Mouse (Mus musculus): Measurements from ENCODE around the gene Wdr24.
"Not testable (repeated sequence)": the region's sequence is repeated elsewhere in the genome, so short reads cannot be mapped to it uniquely, and the experiment has no call there.

The Wdr24 gene

DNA sequence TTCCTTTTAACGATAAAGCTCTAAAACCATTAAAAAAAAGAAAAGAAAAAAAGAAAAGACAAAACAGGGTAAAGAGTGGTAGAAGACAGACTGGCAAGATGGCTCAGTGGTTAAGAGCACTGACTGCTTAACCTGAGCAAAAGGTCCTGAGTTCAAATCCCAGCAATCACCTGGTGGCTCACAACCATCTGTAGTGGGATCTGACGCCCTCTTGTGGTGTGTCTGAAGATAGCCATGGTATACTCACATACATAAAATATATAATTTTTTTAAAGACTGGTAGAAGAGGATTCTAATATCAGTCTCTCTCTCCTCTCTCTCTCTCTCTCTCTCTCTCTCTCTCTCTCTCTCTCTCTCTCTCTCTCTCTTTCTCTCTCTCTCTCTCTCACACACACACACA, 16.0 kb upstream of the Wdr24 start:
- not testable (repeated sequence) for DNase-seq (ENCODE audit: low spot score in 2 of 2)

DNA sequence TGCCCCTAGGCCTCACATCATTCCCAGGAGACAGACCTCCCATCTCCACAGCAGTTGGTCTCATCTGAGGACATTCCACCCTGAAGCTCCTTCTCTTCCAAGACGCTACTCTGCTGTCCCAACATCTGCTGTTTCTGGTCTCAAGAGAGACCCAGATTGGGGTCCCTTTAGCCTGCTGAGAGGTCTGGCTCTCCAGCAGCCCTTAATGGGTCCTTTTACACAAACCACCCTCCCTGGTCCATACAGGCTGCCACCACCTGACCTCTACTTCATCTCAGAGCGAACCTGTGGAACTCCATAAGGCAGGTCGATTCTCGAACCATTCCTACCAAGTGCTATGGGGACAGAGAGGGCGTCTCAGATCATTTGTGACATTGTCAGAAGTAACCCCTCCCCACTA, 15.4 kb upstream of the Wdr24 start:
- no peak for DNase-seq (ENCODE audit: low spot score in 2 of 2)

DNA sequence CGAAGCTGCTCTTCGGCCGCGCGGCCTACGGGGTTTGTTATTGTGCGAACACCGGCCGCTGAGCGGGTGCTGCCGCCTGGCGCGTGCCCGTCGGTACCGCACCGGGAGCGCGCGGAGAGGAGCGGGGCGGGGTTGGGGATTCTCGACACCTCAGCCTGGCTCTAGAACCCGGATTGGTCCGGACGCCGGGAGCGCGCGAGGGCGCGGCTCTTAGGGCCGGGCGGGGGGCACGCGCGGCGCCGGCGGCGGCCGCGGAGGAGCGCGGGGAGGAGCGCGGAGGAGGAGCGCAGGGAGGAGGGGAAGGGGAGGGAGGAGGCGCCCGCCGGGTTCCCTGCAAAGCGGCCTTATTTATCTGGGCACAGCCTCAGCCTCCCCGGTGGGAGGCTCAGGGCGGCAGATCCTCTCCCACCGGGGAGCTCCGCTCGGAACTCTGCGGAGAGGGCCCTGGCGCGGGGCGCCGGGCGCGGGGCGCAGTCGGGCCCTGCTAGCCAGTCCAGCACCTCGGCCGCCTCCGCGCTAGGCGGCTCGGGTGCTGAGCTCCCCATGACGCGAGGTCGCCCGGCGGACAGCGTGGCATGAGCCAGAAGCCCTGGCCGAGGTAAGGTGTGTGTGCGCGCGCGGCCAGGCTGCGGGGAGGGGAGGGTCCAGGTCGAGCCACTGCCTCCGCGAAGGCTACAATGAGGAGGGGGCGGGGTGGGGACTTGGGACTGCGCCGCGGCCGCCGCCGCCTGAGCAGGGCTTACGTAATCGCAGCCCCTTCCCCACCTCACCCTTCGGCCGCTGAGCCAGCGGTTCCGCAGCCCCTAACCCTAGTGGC, 14.4 kb upstream of the Wdr24 start, which contains the start of gene Fbxl16:
Fbxl16 (plus strand) TSS at position 297 of the 817 bp plus-strand sequence.
- DNase-seq (ENCODE audit: low spot score in 2 of 2) = no peak

DNA sequence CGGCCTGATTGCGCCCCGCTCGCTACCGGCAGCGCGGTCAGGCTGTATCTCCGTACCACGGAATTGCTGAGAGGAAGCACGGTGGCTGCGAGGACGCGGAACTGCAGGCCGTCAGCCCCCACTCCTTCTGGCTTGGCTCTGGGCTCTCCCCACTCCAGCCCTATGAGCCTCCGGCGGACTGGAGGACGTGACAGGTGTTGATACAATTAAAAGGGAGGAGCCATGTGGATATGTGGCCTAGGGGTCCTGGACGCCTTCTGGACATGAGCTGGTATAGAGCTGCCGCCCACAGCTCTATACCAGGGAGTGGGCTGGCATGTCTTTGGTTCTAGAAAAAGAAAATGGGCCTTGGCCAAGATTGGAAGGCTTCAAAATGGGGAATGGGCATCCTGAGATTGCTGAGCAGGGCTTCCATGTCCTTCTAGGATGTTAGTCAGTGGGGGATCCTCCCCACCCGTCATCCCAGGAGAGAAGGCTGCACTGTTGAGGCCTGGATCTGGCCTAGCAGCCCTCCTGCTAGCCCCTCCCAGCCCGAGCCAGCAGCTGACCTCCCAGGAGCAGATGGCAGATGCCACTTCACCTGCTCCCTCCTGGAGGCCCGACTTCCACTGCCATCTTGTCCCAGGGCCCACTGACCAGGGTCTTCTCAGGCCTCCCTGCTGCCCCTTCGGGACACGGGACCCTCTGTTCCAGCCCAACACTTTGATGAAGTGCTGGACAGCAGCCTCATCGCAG, 13.7 kb upstream of the Wdr24 start:
- no peak for DNase-seq (ENCODE audit: low spot score in 2 of 2)

DNA sequence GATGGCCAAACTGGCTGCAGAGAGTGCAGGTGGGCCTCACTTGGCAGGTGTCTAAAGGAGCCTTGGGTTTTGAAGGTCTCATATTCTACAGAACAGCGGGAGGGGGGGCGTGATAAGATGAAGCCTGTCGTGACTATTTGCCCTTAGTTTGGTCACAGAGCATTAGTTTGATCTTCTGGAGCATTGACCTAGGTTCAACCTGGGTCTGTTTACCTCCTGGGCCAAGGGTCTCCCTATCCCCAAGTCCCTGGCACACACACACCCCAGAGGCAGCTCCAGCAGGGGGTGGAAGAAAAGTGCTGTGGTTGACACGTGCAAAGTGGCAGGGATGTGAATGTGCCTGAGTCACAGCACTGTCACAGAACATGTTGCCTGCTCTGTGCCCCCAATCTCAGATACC, 12.5 kb upstream of the Wdr24 start:
- no peak for DNase-seq (ENCODE audit: low spot score in 2 of 2)

DNA sequence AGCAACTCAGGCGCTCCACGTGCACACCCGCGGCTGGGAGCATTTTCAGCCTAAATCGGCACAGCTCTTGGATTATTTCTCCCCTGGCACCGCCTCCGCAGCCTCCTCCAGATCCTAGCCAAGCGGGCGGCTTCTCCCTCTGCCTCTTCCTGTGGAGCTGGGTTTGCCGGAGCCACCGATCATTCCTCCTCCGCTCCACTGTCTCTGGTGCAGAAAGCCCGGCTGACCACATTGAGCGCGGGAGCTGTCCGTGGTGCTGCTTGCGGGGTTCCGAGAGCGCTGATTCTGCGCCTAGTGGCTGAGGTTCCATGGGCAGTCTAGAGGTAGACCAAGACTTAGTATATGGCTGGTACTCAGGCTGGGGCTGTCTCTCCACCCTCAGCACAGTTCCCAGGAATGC, 10.0 kb upstream of the Wdr24 start:
- peak; percentile 60 to 90 for DNase-seq (ENCODE audit: low spot score in 2 of 2)

DNA sequence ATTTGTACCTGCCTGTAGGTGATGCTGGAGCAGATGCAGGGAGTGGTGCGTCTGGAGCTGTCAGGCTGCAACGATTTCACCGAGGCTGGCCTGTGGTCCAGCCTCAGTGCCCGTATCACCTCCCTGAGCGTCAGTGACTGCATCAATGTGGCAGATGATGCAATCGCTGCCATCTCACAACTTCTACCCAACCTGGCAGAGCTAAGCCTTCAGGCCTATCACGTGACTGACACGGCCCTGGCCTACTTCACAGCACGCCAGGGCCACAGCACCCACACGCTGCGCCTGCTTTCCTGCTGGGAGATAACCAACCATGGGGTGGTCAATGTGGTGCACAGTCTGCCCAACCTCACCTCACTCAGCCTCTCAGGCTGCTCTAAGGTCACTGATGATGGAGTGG, 5.8 kb upstream of the Wdr24 start:
- DNase-seq (ENCODE audit: low spot score in 2 of 2) = no peak

DNA sequence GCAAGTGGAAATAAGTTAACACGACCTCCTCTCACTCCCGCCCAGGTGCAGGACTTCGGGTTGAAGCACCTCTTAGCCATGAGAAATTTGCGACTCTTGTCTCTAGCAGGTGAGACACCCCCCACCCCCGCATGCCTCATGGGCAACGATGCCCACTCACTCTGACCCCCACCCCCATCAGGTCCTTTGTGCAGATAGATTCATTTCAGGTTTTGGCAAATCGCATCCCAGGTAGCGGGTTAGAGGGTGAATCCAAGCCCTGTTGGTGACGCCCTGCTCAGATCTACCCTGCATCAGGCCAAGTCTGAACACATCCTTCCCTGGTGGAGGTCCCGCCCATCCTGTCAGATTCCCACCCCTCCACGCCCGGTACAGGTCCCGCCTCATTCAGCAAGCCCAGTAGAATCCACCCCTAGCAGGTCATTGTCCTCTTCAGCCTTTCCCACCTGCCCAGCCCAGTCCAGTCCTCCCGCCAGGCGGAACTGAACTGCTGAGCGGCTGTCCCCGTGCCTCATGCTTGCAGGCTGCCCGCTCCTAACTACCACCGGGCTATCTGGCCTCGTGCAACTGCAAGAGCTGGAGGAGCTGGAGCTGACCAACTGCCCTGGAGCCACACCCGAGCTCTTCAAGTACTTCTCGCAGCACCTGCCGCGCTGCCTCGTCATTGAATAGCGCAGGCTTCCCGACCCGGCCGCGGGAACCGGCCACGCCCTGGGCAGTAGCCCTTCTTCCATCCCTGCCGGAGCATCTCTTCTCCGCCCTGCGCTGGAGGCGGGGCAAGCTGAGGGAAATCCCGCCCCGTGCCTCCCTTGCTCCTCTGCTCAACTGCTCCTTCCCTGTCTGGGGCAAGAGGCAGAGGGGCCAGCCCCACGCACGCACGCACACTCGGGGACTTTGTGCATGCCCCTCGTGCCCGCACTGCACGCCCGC, 4.3 kb upstream of the Wdr24 start:
- no peak for DNase-seq (ENCODE audit: low spot score in 2 of 2)

DNA sequence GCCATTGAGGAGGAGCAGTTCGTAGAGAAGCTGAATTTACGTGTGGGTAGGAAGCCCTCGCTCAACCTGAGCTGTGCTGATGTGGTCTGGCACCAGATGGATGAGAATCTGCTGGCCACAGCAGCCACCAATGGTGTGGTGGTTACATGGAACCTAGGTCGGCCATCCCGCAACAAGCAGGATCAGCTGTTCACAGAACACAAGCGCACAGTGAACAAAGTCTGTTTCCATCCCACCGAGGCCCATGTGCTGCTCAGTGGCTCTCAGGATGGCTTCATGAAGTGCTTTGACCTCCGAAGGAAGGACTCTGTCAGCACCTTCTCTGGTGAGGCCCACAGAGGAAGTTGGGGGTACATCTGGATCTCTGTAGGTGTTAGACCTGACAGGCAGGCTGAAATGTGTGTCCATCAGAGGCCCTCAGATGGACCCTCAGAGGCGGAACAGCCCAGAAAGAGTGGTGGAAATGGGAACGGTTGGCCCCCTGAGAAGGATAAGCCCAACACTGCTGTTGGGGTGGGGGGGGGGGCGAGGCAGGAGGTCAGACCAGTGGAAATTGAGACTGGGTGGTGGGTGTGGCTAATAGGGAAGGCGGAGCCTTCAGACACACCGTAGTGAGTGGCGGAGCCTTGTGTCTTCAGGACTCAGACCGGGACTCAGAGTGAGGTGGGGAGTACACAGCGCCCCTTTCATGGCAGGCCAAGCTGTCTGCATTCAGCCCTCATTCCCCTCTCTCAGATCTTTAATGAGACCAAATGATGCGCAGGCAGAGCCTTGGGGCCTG, 1.1 kb downstream of the Wdr24 start:
- peak in 1 of 2 experiments; percentile 22 for DNase-seq (ENCODE audit: low spot score in 2 of 2)

DNA sequence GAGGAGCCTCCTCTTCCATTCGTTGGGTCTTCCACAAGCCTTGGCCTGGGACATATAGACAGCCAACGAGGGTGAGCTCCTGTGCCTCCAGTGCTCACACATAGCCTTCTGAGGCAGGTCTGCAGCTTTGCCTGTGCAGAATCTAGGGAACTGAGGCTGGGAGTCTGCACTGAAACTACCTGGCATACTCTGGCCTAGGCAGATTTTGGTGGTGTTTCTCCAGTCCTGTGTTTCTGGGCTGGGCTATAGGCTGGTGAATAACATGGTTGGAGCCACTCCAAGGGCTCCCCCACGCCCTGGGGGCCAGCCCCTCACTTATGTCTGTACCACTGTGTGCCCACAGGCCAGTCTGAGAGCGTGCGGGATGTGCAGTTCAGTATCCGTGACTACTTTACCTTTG, 1.9 kb downstream of the Wdr24 start:
- no peak for DNase-seq (ENCODE audit: low spot score in 2 of 2)

DNA sequence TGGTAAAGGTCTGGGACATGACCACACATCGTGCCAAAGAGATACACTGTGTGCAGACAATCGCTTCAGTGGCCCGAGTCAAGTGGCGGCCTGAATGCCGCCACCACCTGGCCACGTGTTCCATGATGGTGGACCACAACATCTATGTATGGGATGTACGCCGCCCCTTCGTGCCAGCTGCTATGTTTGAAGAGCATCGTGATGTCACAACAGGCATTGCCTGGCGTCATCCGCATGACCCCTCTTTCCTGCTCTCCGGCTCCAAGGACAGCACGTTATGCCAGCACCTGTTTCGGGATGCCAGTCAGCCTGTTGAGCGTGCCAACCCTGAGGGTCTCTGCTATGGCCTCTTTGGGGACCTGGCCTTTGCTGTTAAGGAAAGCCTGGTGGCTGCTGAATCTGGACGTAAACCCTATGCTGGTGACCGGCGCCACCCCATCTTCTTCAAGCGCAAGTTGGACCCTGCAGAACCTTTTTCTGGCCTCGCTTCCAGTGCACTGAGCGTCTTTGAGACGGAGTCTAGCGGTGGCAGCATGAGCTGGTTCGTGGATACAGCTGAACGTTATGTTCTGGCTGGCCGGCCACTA, 2.6 kb downstream of the Wdr24 start:
- DNase-seq (ENCODE audit: low spot score in 2 of 2) = no peak

DNA sequence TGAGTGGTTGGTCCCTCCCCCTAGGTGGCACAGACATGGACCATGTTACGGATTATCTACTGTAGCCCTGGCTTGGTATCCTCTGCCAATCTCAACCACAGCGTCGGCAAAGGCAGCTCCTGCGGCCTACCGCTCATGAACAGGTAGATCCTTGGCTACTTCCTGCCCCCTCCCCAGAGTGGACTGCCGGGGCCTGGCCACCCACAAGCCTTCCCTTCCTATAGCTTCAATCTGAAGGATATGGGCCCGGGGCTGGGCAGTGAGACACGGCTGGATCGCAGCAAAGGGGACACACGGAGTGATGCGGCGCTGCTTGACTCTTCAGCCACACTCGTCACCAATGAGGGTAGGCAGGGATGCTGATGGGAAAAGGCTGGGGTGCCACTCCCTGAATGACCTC, 3.6 kb downstream of the Wdr24 start:
- DNase-seq (ENCODE audit: low spot score in 2 of 2) = no peak

DNA sequence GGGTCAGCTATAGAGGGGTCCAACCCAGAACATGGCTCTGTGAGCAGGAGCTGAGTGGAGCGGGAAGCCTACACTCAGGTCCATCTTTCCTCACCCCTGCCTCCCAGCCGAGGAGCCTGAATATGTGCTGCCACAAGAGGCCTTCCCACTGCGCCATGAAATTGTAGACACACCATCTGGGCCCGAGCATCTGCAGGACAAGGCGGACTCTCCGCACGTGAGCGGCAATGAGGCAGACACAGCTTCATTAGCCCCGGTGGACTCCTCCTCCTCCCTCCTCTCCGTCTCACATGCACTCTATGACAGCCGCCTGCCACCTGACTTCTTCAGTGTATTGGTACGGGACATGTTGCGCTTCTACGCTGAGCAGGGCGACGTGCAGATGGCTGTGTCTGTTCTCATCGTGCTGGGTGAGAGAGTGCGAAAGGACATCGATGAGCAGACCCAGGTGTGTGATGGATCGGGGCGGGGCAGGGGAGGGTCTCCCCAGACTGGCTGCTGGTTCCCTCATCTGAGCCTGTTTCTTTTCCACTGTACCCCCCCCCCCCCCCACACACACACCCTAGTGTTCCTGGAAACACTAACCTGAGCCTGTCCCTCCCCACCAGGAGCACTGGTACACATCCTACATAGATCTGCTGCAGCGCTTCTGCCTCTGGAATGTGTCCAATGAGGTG, 4.3 kb downstream of the Wdr24 start:
- DNase-seq (ENCODE audit: low spot score in 2 of 2) = no peak

DNA sequence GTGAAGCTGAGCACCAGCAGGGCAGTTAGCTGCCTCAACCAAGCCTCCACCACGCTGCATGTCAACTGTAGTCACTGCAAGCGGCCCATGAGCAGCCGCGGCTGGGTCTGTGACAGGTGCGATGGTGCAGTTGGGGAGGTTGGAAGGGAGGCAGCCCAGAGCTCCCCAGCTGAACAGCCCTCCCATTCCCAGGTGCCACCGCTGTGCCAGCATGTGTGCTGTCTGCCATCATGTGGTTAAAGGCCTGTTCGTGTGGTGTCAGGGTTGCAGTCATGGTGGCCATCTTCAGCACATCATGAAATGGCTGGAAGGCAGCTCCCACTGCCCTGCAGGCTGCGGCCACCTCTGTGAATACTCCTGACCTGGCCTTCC, 4.8 kb downstream of the Wdr24 start:
- no peak for DNase-seq (ENCODE audit: low spot score in 2 of 2)

DNA sequence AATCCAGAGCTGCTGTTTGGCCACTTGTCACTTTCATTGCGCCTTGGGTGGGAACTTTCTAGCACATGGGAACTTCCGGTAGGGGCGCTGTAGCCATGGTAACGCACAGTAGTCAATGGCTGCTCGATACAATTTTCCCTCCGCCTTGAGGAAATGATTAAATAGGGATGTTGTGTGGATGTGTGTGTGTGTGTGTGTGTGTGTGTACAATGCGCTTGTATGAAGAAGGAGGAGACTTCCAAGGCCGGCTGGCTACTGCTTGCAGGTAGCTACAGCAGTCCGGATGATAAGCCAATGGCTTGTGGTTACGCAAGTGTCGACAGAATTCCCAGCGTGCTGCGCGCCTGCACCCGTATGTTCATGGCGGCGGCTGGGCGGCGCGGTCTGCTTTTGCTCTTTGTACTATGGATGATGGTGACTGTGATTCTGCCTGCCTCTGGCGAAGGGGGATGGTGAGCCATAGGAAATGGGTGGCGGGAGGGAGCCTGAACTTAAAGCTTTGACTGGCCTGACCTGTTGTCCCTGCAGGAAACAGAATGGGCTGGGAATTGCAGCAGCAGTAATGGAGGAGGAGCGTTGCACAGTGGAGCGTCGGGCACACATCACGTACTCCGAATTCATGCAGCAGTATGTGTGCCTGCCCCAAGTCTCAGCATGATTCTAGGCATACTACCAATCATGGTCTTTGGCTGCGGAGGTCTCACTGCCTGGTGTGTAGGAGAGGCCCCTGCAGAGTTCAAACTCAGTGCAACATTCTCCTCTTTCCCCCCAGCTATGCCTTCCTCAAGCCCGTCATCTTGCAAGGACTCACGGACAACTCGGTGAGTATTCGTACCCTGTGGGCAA, 5.5 kb downstream of the Wdr24 start, which contains the start of gene Jmjd8:
Jmjd8 (plus strand) TSS at position 156 of the 846 bp plus-strand sequence.
- DNase-seq (ENCODE audit: low spot score in 2 of 2) = peak; percentile 61 to 78

DNA sequence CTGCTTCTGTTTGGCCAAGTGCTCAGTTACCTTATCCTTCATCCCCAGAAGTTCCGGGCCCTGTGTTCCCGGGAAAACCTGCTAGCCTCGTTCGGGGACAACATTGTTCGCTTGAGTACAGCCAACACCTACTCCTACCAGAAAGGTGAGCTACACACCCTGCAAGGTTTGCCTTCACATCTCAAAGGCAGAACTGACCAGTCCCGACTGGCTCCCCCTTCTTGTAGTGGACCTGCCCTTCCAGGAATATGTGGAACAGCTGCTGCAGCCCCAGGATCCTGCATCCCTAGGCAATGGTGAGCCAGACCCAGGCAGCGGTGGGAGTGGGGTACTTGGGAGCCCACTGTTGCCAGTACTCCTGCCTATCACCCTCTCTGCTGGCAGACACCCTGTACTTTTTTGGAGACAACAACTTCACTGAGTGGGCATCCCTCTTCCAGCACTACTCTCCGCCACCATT, 6.2 kb downstream of the Wdr24 start:
- no peak for DNase-seq (ENCODE audit: low spot score in 2 of 2)

DNA sequence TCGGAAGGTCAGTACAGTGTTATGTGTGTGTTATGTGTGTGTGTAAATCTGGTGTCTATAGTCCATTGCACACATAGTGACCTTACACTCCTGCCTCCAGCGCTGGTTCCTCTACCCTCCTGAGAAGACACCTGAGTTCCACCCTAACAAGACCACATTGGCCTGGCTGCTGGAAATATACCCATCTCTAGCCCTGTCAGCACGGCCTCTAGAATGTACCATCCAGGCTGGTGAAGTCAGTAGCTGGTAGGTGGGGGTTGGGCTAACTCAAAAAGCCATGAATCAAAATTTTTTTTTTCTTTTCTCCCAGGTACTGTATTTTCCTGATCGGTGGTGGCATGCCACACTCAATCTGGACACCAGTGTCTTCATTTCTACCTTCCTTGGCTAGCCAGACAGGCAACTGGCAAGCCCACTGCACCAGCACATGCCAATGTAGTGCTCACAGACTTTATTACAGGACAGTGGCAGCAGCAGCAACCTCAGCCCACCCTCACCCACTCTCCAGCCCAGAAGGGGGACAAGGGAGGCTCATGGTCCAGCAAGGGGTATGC, 6.8 kb downstream of the Wdr24 start:
- DNase-seq (ENCODE audit: low spot score in 2 of 2) = no peak

DNA sequence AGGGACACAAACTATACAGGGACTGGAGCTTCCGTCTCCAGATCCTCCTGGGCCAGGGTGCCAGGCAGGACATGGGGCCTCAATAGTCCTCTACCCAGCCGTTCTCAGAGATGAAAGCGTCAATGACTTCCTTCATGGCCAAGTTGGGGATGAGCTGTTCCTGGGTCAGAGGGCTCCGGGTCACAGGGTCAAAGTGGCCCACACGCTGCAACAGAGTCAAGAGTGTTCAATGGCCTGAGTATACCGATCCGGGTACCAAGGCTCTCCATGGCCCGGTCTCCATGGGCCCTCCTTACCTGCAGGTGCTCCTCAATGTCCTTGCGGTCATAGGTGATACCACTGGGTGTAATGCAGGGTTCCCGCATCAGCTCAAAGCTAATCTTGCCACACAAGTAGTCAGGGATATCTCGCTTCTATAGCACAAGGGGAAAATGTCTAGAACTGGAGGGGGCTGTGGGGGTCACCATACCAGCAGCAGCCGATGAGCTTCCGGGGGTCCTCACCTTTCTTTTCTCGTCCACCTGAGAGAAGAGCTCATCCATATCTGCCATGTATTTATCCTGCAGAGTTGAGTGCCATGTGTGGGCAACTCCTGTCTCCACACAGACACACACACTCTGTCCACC, 7.5 kb downstream of the Wdr24 start:
- no peak for DNase-seq (ENCODE audit: low spot score in 2 of 2)
